Mouse (Mus musculus) gastrocnemius, adult 8-10 months (tissue): Measurements from ENCODE around the gene Exoc3. TPM values are rescaled to one million over a fixed set of nuclear protein-coding genes. Genes with fewer than 3 reads are reported as not detected.

Experiments
- DNase-seq, 2 experiments: peaks; one replicate each; pipeline ENCODE4 v3.0.0; 2022; ENCODE audit warnings: low spot score in 2 of 2
- total RNA-seq, 4 experiments: library from RNA; stranded (reverse); gene quantifications; 2 replicates each; pipeline ENCODE4 v1.2.4; 2022

Exoc3 gene
- total RNA-seq, 4 experiments from 2014 or later: 27.8 to 36.4 (median 35.1) TPM

DNA sequence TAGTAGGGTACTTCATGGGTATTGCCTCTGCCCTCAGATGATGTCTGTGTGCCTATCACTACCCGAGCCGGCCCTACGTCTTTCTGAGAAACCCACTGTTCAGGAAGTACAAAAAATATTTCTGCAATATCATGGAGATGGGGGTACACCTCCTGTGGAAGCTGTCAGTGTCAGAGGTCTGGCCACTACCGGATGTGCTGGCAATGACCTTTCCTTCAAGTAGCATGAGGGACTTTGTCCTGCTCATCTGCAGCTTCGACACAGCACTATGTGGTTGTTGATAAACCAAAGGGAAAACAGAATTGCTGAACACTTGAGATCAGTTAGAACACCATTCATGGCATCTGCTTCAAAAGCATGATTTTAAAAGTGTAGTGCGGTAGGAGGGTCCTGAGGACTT, 67.7 kb downstream of the Exoc3 start:
- DNase-seq: no peak

DNA sequence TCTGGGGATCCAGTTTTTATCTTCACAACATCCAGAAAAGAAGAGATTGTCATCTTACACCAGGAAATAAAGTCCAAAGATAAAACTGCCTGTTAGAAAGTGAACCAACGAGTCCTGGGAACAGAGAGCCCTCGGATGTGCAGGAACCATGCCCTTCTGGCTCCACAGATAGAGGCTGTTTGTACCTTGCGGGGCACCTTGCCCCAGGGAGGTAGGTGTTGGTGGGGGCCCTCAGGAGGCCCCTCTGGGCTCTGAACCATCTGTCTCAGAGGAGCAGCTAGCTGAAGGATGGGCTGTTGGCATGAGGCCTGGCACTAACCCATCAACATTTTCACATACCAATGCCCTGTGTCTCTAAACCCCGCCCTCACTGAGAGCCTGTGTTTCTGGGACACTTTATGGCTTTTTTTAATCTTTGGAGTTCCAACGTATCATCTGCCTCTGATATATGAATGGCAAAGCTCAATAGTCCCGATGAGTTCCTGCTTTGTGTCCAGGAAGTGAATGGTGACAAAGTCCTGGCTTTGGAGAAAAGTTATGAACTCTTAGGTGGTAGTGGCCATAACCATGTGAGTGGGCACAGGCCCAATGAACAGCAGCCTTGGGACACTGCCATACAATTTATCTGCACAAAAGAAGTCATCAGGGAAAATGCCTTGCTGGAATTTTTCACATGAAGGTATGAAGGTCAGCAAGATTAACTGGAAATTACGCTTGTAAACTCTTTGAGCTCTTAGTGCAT, 69.5 kb downstream of the Exoc3 start:
- no peak for DNase-seq

DNA sequence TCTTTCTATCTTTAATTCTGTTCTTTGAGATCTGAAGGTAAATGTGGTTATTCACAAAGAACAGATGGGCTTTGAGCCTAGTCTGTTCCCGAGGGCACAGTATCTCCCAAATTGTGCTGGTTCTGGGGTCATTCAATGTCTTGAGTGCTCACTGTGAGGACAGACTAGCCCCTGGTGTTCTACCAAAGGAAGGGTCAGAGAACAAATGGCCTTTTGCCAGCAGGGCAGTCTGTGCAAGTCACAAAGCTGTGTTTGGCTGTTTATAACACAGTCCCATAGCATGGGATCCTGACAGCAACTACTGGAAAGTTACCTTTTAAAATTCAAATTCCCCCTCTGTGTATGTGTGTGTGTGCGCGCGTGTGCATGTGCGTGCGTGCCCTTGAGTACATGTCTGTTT, 78.6 kb downstream of the Exoc3 start:
- DNase-seq: no peak

DNA sequence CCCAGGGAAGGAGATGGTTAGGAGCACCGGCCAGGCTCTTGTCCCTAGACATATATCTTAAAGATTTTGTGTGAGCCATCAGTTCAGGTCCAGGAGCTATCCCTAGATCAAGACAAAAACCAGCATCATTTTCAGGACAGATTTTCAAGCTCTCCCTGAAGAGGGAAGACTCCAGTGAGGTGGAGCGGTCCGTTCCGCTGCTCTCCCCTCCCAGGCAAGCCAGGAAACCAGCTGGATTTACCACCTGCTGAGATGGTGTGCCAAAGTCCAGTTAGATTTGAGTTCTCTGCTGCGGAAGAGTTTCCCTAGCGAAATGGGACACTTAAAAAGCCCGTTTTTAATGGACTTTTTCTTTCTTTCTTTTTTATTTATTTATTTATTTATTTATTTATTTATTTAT, 81.0 kb downstream of the Exoc3 start:
- no peak for DNase-seq

DNA sequence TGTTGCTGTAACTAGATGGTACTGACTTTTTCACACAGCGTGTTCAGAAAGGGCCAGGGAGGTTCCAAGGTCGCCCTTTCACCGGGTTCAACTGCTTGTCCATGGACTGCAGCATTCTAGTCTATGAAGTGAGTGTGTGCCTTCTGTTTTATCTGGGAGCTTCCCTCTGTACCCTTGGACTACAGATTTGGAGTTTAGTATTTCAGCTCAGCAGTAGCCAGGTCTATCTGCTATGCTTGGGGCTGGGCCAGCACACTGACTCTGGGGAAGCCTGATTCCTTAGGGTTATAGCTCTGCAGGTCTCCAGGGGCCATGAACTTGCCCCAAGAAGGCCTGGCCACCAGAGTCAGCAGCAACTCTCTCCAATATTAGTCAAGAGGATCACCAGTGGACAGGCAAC, 85.9 kb downstream of the Exoc3 start:
- no peak for DNase-seq

DNA sequence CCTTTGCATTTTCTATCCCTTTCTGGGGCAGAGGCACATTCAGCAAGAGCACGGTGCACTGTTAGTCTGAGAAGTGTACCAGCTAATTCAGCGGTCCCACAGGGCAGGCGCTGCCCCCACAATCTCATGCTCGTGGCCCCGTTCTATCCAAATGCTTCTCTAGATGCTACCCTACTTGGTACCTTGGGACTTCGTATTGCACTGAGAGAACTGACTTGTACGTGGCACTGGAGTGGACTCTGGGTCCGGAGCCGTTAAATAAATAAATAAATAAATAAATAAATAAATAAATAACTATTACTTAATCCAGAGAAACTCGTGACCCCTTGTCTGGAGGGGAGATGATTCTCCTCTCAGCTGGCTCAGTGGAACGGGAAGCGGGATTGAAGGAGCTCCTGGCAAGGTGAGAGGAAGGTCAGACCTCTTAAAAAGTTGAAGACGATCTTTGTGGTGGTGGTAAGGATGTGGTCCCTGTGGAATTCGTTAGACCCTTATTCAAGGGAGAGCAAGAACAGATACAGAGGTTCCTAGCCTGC, 86.7 kb downstream of the Exoc3 start:
- DNase-seq: no peak

DNA sequence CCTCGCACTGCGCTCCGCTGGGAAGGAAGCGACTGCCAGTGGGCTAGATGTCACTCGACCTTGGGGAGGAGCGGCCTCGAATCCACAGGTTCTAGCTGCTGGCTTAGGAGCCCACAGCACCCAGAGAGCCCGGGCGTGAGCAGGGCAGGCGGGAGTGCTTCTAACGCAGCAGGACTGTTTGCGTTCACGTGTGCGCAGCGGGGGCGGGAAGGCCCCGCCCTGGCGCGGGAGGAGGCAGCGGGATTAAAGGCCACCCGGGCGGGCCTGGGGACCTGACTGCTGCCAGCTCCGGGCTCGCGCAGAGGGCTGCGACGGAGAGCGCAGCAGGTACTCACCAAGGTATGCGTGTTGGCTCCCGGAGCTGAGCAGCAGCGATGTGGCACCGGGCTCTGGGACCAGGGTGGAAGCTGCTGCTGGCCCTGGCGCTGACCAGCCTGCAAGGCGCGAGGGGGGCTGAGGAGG, 87.4 kb downstream of the Exoc3 start, which contains the start of gene Slc9a3:
Slc9a3 (plus strand) TSS at position 317 of the 462 bp plus-strand sequence.
- DNase-seq: no peak

Other genes starting within 250 kb of the Exoc3 start
- not detected for gene Zdhhc11, start 244.9 kb downstream of the Exoc3 start, total RNA-seq
- 1 to 10 TPM; 5.5 to 8.8 (median 6.9) TPM for gene Tppp, start 199.3 kb downstream of the Exoc3 start, total RNA-seq
- gene Cep72, start 146.4 kb downstream of the Exoc3 start, total RNA-seq: under 1 TPM in 3 of 4 experiments, not detected in 1; 0.12 to 0.48 (median 0.34) TPM
- gene Slc9a3, start 87.3 kb downstream of the Exoc3 start, total RNA-seq: under 1 TPM in 2 of 4 experiments, not detected in 2; 0.07 to 0.11 TPM
- gene Ahrr, start 83.6 kb upstream of the Exoc3 start, total RNA-seq: not detected
- 10 to 100 TPM; 13.2 to 17.5 (median 16.4) TPM for gene Pdcd6, start 108.8 kb upstream of the Exoc3 start, total RNA-seq
- 100 to 1,000 TPM; 555 to 618 (median 575) TPM for gene Sdha, start 141.5 kb upstream of the Exoc3 start, total RNA-seq
- gene Ccdc127, start 141.6 kb upstream of the Exoc3 start, total RNA-seq: 10 to 100 TPM; 58.2 to 66.2 (median 64.0) TPM
- gene Lrrc14b, start 155.3 kb upstream of the Exoc3 start, total RNA-seq: 100 to 1,000 TPM in 1 of 4 experiments, 10 to 100 TPM in 3; 90.5 to 101 (median 96.3) TPM
- 1 to 10 TPM; 2.6 to 3.8 (median 3.0) TPM for gene Zfp72, start 182.1 kb upstream of the Exoc3 start, total RNA-seq
- gene Ftl1-ps1, start 191.0 kb upstream of the Exoc3 start, total RNA-seq: 100 to 1,000 TPM; 182 to 248 (median 211) TPM